Mouse (Mus musculus) ES-CJ7 (cell line): Measurements from ENCODE around the gene Tnnc1.

Experiments used
- DNase-seq: peaks from one replicate; pipeline ENCODE4 v3.0.0; 2011; ENCODE audit warnings: low read depth, low spot score

Tnnc1 gene

DNA sequence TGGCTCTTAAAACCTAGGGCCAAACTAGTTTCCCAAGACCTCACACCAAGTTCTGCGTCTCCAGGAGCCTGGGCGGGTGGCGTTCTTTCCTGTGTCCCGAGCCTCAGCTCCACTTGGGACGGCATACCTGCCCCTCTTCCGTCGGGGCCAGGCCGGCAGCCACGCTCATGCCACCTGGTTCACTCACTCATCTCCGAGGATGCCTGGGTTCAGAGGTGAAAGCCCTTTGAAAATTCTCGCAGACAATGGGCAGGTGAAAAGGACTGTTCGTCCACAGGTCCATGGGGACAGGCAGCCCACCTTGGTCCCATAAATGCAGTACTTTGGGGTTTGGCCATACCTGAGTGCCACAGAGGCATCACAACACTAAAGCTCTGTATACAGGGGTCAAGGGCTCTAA is 23.9 kb upstream of the Tnnc1 start:
- DNase-seq, result no peak

- no peak for DNase-seq
These were observed 21.5 kb upstream of the Tnnc1 start for GRCm38 (mm10) chr14:31186656-31187055.

GRCm38 (mm10) chr14:31188771-31189181 is 19.3 kb upstream of the Tnnc1 start:
- DNase-seq, result no peak

GRCm38 (mm10) chr14:31189348-31189747 is 18.8 kb upstream of the Tnnc1 start:
- DNase-seq, result no peak

- no peak for DNase-seq
These were observed 16.2 kb upstream of the Tnnc1 start for GRCm38 (mm10) chr14:31191936-31192335.

- no peak for DNase-seq
These were observed 14.3 kb upstream of the Tnnc1 start for GRCm38 (mm10) chr14:31193791-31194190.

DNA sequence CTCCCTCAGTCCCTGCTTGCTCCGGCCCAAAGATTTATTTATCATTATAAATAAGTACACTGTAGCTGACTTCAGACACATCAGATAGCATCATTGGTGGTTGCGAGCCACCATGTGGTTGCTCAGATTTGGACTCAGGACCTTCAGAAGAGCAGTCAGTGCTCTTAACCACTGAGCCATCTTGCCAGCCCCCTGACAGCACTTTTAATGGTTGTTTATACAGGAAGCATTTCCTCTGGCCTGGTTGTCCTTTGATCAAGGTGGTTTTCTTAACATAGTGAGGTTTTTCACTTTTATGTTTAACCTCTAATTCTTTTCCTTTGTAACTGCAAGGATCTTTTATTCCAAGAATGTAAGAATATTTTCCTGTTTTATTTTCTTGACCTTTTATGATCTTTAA is 13.7 kb upstream of the Tnnc1 start:
- no peak for DNase-seq

DNA sequence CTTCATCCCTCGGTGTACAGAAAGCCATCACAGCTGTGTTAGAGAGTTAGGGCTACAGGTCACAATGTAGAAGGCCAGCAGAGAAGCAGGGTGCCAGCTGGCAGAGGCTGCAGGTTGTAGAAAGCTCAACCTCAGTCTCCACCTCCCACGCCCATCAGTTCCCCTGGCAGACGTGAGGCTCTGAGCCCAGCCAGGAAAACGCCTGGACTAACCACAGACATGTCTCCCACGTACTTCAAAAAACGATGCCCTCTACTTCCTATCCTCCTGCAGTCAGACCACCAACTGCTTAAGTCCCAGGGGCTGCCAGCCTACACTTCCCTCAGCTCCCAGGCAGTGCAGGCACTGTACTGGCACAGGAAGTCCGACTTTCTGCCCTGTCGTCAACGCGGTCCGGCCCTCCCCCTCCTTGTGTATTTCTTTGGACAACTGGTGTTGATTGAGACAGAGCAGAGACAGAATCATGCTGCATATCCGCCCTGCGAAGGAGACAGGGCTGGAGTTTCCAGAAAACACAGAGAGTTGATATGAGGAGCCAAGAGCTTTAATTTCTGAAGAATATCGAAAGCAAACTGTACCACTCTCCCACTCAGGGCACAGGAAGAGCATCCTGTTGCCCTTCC is 13.1 kb upstream of the Tnnc1 start:
- no peak for DNase-seq

DNA sequence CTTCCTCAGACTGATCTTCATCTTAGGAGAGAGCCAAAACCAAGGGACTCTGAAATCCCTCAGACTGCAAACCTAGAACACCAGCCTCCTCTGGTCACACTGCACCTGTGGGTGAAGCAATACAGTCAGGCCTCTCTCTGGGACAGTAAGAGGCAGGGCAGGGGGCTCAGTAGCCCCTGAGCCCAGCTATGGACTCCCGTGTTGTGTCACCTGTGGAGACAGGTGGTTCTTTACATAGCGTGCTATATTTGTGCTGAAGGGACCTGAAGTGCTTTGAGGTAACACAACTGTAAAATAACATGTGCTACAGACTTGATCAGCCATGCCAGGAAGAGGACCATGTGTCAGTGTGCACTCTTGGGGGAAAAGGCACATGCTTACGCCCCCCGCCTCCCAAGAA is 12.6 kb upstream of the Tnnc1 start:
- DNase-seq, result no peak

DNA sequence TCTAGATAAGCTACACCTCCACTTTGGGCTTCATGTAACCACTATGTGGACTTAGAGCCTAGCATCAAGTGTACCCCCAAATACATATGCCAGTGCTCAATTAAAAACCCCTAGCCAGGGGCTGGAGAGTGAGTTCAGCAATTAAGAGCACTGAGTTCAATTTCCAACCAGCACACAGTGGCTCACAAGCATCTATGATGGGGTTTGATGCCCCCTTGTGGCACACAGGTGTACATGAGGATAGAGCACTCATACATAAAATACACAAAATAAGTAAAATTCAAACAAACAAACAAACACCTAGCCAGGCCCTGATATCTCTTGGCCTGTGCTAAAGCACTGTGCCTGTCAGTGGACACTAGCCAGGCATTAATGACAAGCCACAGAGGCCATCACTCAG is 12.1 kb upstream of the Tnnc1 start:
- DNase-seq, result peak; percentile 43

GRCm38 (mm10) chr14:31197547-31198516 is 10.3 kb upstream of the Tnnc1 start:
- DNase-seq, result no peak

DNA sequence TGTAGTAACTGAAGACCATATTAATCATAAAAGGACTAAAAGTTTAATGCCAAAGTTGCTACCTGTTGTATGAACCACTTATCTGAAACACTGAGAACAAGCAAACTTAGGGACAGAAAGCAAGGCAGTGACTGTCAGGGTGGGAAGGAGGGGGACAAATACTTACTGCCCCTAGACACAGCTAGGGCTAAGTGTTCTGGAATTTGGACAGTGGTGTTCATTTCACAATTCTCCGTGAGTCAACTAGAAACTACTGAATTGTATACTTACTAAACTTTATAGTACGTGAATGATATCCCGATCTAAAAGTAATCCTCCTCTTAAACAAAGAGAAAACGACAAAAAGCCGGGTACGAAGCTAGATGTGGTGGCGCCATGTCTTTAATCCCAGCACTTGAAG is 8.5 kb upstream of the Tnnc1 start:
- DNase-seq, result no peak

DNA sequence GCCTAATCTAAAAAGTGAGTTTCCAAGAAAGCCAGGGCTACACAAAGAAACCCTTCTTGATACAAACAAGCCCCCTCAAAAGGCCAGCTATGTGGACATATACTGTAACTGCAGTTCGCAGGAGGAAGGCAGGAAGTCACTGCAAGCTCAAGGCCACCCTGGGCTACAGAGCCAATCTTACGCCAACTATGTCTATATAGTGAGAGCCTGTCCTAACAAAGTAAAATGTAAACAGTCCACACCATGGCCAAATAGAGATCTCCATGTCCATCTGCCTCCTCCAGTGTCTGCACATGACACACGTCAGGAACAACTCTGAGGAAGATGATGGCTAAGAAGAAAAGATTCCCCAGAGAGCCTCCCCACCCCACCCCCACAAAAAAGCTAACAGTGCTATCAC is 8.1 kb upstream of the Tnnc1 start:
- no peak for DNase-seq

GRCm38 (mm10) chr14:31204844-31205243 is 3.3 kb upstream of the Tnnc1 start:
- no peak for DNase-seq

DNA sequence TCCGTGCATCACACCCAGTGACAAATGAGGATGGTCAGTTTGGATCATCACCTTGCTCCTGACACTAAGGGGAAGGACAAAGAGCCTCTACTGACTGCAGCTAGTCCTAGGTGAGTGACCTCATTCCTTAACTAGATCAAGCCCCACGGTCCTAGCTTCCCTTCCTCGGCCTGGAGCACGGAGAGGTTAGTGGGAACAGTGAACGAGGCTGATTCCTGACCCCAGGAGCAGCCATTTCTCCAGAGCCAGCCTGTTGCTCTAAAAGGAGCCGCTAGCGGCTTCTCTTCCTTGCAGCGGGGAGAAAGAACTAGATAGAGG is 2.9 kb upstream of the Tnnc1 start:
- DNase-seq, result no peak

GRCm38 (mm10) chr14:31205562-31206467 is 2.3 kb upstream of the Tnnc1 start:
- DNase-seq, result peak; percentile 53

DNA sequence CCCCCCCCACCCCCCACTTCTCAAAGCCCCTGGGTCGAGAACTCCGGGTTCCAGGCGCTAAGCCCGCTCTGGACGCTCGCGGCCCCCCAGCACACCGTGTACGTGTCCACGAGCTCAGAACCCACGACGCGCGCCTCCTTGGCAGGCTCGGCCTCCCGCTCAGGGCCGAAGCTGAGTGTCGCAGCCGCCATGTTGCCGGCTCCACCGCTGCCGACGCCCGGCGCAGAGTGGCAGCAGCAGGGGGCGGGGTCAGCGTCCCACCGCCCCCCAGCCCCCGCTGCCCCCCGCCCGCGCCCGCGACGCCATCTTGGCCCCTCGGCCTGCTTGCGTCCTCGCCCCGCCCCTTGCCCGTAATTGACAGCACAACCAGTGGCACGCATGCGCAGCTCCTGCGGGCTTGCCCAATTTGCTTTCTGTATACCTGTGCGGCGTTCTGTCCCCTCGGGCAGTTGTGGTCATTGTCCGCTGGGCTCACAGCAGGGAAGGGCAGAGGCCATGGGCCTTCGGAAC is 1.6 kb upstream of the Tnnc1 start:
- DNase-seq, result peak; percentile 92

DNA sequence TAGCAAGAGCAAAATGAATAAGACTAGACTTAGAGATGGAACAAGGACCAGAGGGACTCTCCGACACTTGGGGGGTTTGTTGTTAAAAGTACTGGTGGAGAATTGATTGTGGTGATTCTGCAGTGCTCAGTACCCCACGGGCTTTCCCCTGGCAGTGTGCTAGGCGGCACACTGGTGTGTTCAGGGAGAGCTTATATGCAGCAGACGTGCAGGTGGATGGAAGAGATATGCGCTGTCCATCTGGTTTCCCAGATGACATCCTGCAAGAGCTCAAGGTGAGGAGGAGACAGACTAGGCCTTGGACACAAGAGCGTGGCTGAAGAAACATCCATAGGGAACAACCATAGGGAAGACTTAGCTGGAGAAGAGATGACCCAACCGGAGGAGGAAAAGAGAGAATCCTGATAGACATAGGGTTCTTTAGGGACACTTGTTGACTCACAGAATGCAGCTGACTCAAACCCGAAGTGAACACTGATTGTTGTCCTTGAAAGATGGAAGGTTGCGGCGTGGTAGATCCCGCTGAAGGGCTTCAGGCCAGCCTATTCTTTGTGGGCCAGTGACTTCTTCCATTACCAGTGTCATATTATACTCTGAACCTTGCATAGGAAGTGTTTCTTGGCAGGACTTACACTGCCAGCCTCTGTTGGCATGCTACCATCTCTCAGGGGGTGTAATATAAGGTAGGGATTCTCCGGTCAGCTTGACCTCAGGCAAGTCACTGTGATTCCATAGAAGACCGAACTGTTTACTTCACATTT is 862 bp upstream of the Tnnc1 start:
- no peak for DNase-seq

- no peak for DNase-seq
These were observed 1.0 kb downstream of the Tnnc1 start for GRCm38 (mm10) chr14:31209133-31209557.

DNA sequence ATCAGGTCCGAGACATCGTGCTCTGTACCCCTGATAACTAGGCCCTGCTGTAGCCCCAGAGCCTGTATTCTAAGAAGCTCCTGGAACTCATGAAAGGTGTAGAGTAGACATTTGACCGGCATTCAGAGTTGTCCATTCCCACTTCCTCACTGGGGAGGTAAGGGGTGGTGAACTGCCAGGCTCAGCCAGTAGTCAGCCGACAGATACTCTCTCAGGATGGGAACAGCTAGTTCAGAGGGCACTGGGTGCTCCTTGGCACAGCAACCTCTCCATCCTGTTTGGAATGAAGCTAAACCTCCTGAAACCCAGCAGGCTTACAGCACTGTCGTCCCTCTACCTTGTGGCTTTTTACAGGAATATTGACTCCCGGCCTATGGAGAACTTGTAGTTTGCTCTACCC is 3.7 kb downstream of the Tnnc1 start:
- DNase-seq, result no peak

GRCm38 (mm10) chr14:31212499-31212898 is 4.4 kb downstream of the Tnnc1 start:
- no peak for DNase-seq
